Mouse (Mus musculus) heart, embryonic 14.5 days (tissue): ENCODE results near the gene Ripor2. TPM values are rescaled to one million over a fixed set of nuclear protein-coding genes. Genes with fewer than 3 reads are reported as not detected.

Source experiments
- ATAC-seq: fragments of 200-750 bp; cut with Nextera tagmentation; 2 replicates; pipeline ENCODE4 v1.8.0; 2017; ENCODE audit warnings: low read depth, moderate TSS enrichment; ENCODE audit not compliant: insufficient number of reproducible peaks, insufficient read depth, low FRiP score
- H3K27ac ChIP-seq, 2 experiments: fragments of 200-500 bp in 1 of 2; fragments of 300-500 bp in 1 of 2; sonication (generic) in 1 of 2; replicated peaks in 1 of 2; 2 replicates each; pipeline ENCODE4 v1.5.1; 2012 to 2014; ENCODE audit warnings: low read depth in 2 of 2, low read length in 2 of 2, control low read depth in 1 of 2, mild to moderate bottlenecking in 1 of 2, mixed read lengths in 1 of 2; ENCODE audit not compliant: control insufficient read depth in 1 of 2, insufficient read depth in 1 of 2
- H3K27me3 ChIP-seq: fragments of 300-500 bp; sonication (generic); 2 replicates; pipeline ENCODE4 v1.6.1; 2014; ENCODE audit warnings: mild to moderate bottlenecking, low read length, control low read depth; ENCODE audit not compliant: control insufficient read depth, insufficient read depth
- H3K36me3 ChIP-seq: fragments of 300-500 bp; sonication (generic); 2 replicates; pipeline ENCODE4 v1.6.1; 2014; ENCODE audit warnings: mild to moderate bottlenecking, control low read depth, low read length, mixed read lengths; ENCODE audit not compliant: control insufficient read depth, insufficient read depth
- H3K4me1 ChIP-seq, 2 experiments: fragments of 200-500 bp in 1 of 2; fragments of 300-500 bp in 1 of 2; sonication (generic) in 1 of 2; 2 replicates each; pipeline ENCODE4 v1.6.1; 2012 to 2014; ENCODE audit warnings: low read length in 2 of 2, control low read depth in 1 of 2, mixed read lengths in 1 of 2; ENCODE audit not compliant: control insufficient read depth in 2 of 2, insufficient read depth in 2 of 2
- H3K4me2 ChIP-seq: fragments of 300-500 bp; sonication (generic); 2 replicates; pipeline ENCODE4 v1.6.1; 2014; ENCODE audit warnings: mild to moderate bottlenecking, low read length
- H3K4me3 ChIP-seq, 2 experiments: fragments of 200-500 bp in 1 of 2; fragments of 300-500 bp in 1 of 2; sonication (generic) in 1 of 2; 2 replicates each; pipeline ENCODE4 v1.5.1; 2012 to 2014; ENCODE audit warnings: low read length in 2 of 2, mild to moderate bottlenecking in 2 of 2, control low read depth in 1 of 2, low read depth in 1 of 2, moderate library complexity in 1 of 2; ENCODE audit not compliant: control insufficient read depth in 1 of 2, insufficient read depth in 1 of 2
- H3K9ac ChIP-seq: fragments of 300-500 bp; sonication (generic); 2 replicates; pipeline ENCODE4 v1.6.1; 2014; ENCODE audit warnings: mild to moderate bottlenecking, low read length
- H3K9me3 ChIP-seq: fragments of 300-500 bp; sonication (generic); 2 replicates; pipeline ENCODE4 v1.6.1; 2016; ENCODE audit warnings: low read length, control low read depth; ENCODE audit not compliant: control insufficient read depth
- WGBS: fragments of 180-500 bp; shearing (Covaris S2); extraction: QIAGEN DNeasy Blood & Tissue Kit; methylation state at CpG from one replicate; pipeline ENCODE4 v1.1.7; 2014; 5-methylcytosine and 5-hydroxymethylcytosine counted together
- polyA plus RNA-seq: library from polyadenylated mRNA; unstranded; fragments of >200 nt; fragmentation: Nextera tagmentation; extraction: Ambion mirVana; gene quantifications from 2 replicates; pipeline ENCODE4 v1.2.1, GENCODE M21; 2014

The Ripor2 gene
- polyA plus RNA-seq = 13.1 and 16.5 TPM in 2 replicates

GRCm38 (mm10) chr13:24581833-24582232 lies at the start of gene Ripor2:
Gene Ripor2 (plus strand): TSS chr13:24582189.
- no peaks in the 10 kb centered on the region for H3K36me3 ChIP-seq
- H3K27ac ChIP-seq = no peak within 1 kb of the TSS
- no peaks in the 10 kb centered on the region for H3K9me3 ChIP-seq
- no peaks in the 10 kb centered on the region for H3K27me3 ChIP-seq
- no peak within 1 kb of the TSS for H3K4me2 ChIP-seq
- 89% methylated on average over 10 of the region's 10 CpGs for WGBS
- H3K4me3 ChIP-seq = no peak within 1 kb of the TSS
- H3K9ac ChIP-seq = no peak within 1 kb of the TSS
- H3K4me1 ChIP-seq = peaks cover 11 to 18% of the 10 kb centered on the region in 2 experiments
- no peak for ATAC-seq

DNA sequence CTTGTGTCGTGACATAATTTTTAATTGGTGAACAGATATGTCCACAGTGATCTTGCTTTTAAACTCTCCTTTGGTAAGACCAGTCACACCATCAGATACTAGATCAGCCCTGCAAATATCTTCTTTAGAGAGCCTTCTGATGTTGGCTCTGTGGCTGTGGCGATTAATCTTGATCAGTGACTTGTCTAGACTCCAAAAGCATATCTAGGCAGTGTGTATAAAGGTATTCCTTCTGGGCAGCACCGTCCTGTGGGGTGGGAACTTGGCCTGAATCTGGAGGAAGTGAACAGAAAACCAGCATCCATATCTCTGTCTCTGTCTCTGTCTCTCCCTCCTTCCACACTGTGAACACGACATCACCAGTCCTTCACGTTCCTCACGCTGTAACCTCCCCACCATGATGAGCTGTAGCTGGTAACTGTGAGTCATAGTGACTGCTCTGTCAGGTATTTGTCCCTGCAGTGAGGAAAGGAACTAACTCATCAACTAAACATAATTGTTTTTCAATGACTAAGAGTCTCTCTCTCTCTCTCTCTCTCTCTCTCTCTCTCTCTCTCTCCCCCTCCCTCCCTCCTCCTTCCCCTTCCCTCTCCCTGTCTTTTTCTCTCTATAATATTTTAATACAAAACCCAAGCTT lies 45.3 kb upstream of the Ripor2 start:
- Histone ChIP-seq H3K36me3 (no peaks in the 10 kb centered on the region), H3K4me2 (no peak overlapping the region), H3K9ac (no peak overlapping the region), H3K4me1 (peaks cover 16% of the 10 kb centered on the region in 2 experiments), H3K4me3 (no peak overlapping the region), H3K27me3 (no peaks in the 10 kb centered on the region), H3K9me3 (no peaks in the 10 kb centered on the region), H3K27ac (no peak overlapping the region)
- whole genome bisulfite sequencing = 60% methylated on average over 6 of the region's 6 CpGs
- ATAC-seq = no peak

DNA sequence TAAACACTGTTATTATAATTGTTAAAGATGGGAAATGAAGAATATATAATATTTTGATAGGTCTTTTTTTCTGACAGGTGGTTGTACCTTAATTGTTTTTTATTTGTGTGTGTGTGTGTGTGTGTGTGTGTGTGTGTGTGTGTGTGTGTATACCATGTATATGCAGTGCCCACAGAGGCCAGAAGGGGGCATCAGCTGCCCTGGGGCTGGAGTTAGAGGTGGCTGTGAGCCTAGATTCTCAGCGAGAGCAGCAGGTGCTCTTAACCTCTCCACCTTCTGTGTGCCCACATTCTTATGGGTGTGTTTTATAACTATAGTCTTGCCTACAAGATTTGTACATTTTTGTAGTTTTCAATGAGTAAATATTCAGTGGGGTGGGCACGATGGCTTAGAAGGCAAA lies 44.0 kb upstream of the Ripor2 start:
- no peaks in the 10 kb centered on the region for H3K36me3 ChIP-seq
- no peak for ATAC-seq
- no peaks in the 10 kb centered on the region for H3K9me3 ChIP-seq
- no peak overlapping the region for H3K4me2 ChIP-seq
- no peak overlapping the region for H3K9ac ChIP-seq
- peaks cover 16% of the 10 kb centered on the region in 2 experiments for H3K4me1 ChIP-seq
- H3K4me3 ChIP-seq = no peak overlapping the region
- WGBS = 96% methylated on average over 2 of the region's 2 CpGs
- peak overlapping the region in 1 of 2 experiments; percentile 76; a peak in 2 of 4 replicates for H3K27ac ChIP-seq
- H3K27me3 ChIP-seq = no peaks in the 10 kb centered on the region

- Histone ChIP-seq H3K36me3 (no peaks in the 10 kb centered on the region), H3K27me3 (no peaks in the 10 kb centered on the region), H3K4me2 (peak overlapping the region; percentile 35), H3K27ac (peak overlapping the region; percentile 63 to 76), H3K4me1 (peaks cover 16% of the 10 kb centered on the region in 2 experiments), H3K9ac (no peak overlapping the region), H3K9me3 (no peaks in the 10 kb centered on the region), H3K4me3 (no peak overlapping the region)
- WGBS = 34% methylated on average over 5 of the region's 5 CpGs
- ATAC-seq = peak; percentile 68; the same call in 1 of the 2 replicates
These were observed 43.0 kb upstream of the Ripor2 start for GRCm38 (mm10) chr13:24538941-24539340.

GRCm38 (mm10) chr13:24545677-24546076 lies 36.3 kb upstream of the Ripor2 start:
- Histone ChIP-seq H3K9me3 (no peaks in the 10 kb centered on the region), H3K4me3 (no peak overlapping the region), H3K4me2 (no peak overlapping the region), H3K9ac (no peak overlapping the region), H3K27ac (no peak overlapping the region), H3K36me3 (no peaks in the 10 kb centered on the region), H3K4me1 (peaks cover 11 to 14% of the 10 kb centered on the region in 2 experiments), H3K27me3 (no peaks in the 10 kb centered on the region)
- ATAC-seq = no peak
- WGBS = 39% methylated on average over 1 of the region's 1 CpGs

GRCm38 (mm10) chr13:24546801-24547459 lies 35.1 kb upstream of the Ripor2 start:
- no peak for ATAC-seq
- WGBS = 69% methylated on average over 12 of the region's 12 CpGs
- no peaks in the 10 kb centered on the region for H3K9me3 ChIP-seq
- H3K27ac ChIP-seq = no peak overlapping the region
- peaks cover 23 to 24% of the 10 kb centered on the region in 2 experiments for H3K4me1 ChIP-seq
- H3K4me2 ChIP-seq = no peak overlapping the region
- no peak overlapping the region for H3K4me3 ChIP-seq
- H3K27me3 ChIP-seq = no peaks in the 10 kb centered on the region
- H3K36me3 ChIP-seq = no peaks in the 10 kb centered on the region
- no peak overlapping the region for H3K9ac ChIP-seq

GRCm38 (mm10) chr13:24548911-24549310 lies 33.1 kb upstream of the Ripor2 start:
- Histone ChIP-seq H3K4me1 (peaks cover 32% of the 10 kb centered on the region in 2 experiments), H3K9ac (no peak overlapping the region), H3K27me3 (no peaks in the 10 kb centered on the region), H3K9me3 (no peaks in the 10 kb centered on the region), H3K27ac (0 out of 4 replicates have a peak overlapping the region, but pooled peaks of 1 of the 2 experiments have one; percentile 30), H3K36me3 (no peaks in the 10 kb centered on the region), H3K4me2 (no peak overlapping the region), H3K4me3 (no peak overlapping the region)
- ATAC-seq = no peak
